Mouse (Mus musculus) heart, embryonic 12.5 days (tissue): ENCODE data around the gene Sdhaf4. TPM values are rescaled to one million over a fixed set of nuclear protein-coding genes. Genes with fewer than 3 reads are reported as not detected.
"Not testable (repeated sequence)": the region's sequence is repeated elsewhere in the genome, so short reads cannot be mapped to it uniquely, and the experiment has no call there.

Experiments
- ATAC-seq: fragments of 200-750 bp; cut with Nextera tagmentation; 2 replicates; pipeline ENCODE4 v1.8.0; 2017; ENCODE audit warnings: moderate TSS enrichment, moderate library complexity; ENCODE audit not compliant: insufficient number of reproducible peaks, low FRiP score
- H3K27ac ChIP-seq: fragments of 300-500 bp; sonication (generic); 2 replicates; pipeline ENCODE4 v1.5.1; 2016; ENCODE audit warnings: mild to moderate bottlenecking, moderate library complexity; ENCODE audit not compliant: poor library complexity, severe bottlenecking
- H3K27me3 ChIP-seq: fragments of 300-500 bp; sonication (generic); replicated peaks from 2 replicates; pipeline ENCODE4 v1.6.1; 2016; ENCODE audit warnings: mild to moderate bottlenecking, moderate library complexity
- H3K36me3 ChIP-seq: fragments of 300-500 bp; sonication (generic); 2 replicates; pipeline ENCODE4 v1.6.1; 2016; ENCODE audit warnings: mild to moderate bottlenecking, moderate library complexity
- H3K4me1 ChIP-seq: fragments of 300-500 bp; sonication (generic); replicated peaks from 2 replicates; pipeline ENCODE4 v1.6.1; 2016; ENCODE audit warnings: mild to moderate bottlenecking
- H3K4me2 ChIP-seq: fragments of 300-500 bp; sonication (generic); 2 replicates; pipeline ENCODE4 v1.6.1; 2016; ENCODE audit warnings: mild to moderate bottlenecking, moderate library complexity
- H3K4me3 ChIP-seq: fragments of 300-500 bp; sonication (generic); 2 replicates; pipeline ENCODE4 v1.5.1; 2016; ENCODE audit warnings: mild to moderate bottlenecking
- H3K9ac ChIP-seq: fragments of 300-500 bp; sonication (generic); 2 replicates; pipeline ENCODE4 v1.6.1; 2016; ENCODE audit warnings: mild to moderate bottlenecking, moderate library complexity
- H3K9me3 ChIP-seq: fragments of 300-500 bp; sonication (generic); replicated peaks from 2 replicates; pipeline ENCODE4 v1.6.1; 2016; ENCODE audit warnings: mild to moderate bottlenecking, moderate library complexity
- WGBS: fragments of 180-500 bp; shearing (Covaris S2); methylation state at CpG from one replicate; pipeline ENCODE4 v1.1.7; 2016; 5-methylcytosine and 5-hydroxymethylcytosine counted together
- polyA plus RNA-seq: library from polyadenylated mRNA; unstranded; fragments of >200 nt; fragmentation: Nextera tagmentation; extraction: Ambion mirVana; gene quantifications from 2 replicates; pipeline ENCODE4 v1.2.1, GENCODE M21; 2016

Sdhaf4 gene
- polyA plus RNA-seq, 1 experiment from 2014 or later = 82.6 TPM

DNA sequence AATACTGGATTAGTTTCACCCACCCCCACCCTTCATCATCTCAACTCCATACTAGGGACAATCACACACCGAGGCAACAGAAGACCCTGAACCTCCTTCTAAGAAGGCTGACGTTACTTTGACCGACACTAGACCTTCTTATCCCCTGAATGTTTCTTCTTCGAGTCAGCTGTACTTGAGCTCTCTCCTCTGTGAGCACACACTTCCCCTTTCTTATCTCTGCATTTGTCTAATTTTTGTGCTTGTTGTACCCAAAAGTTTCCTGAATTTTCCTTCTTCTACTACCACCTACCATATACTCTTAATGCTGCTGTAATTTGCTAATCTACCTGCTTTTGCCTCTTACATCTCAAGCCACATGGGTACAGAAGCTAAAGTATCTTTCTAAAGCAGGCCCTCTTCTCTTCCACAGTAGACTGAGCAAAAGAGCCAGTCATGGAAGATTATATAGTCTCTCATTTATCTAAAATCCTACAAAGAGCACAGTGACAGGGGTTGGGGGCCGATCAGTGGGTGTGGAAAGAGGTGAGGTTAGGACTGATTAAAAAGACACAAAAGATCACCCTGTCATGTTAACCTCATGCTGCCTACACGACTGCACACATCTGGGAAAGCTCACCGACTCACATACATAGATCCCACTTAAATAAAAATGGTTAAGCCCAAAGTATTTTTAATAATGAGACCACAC is 7.2 kb downstream of the Sdhaf4 start:
- WGBS = 78% methylated on average over 7 of the region's 7 CpGs
- H3K9me3 ChIP-seq = no peaks in the 10 kb centered on the region
- no peaks in the 10 kb centered on the region for H3K4me1 ChIP-seq
- peaks cover 69% of the 10 kb centered on the region for H3K36me3 ChIP-seq
- H3K4me2 ChIP-seq = no peak overlapping the region
- H3K27ac ChIP-seq = no peak overlapping the region
- no peaks in the 10 kb centered on the region for H3K27me3 ChIP-seq
- H3K4me3 ChIP-seq = no peak overlapping the region
- no peak overlapping the region for H3K9ac ChIP-seq
- ATAC-seq = no peak

DNA sequence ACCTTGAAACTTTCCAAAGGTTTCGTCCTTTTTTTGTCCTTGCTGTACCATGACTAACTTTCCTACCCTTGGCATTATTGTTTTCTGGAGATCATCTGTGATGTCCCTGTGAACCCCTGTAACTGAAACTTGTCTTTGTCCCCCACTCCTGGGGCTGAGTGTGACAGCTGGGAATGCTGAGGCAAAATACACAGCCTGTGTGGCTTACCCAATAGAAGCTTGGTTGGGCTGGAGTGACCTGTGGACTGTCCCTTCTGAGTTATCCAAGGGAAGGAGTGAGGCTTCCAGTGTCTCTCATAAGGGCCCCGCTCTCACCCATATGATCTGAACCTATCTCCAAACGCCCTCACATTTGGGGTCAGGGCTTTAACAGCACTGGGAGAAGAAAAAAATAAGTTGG is 8.0 kb downstream of the Sdhaf4 start:
- no peak for ATAC-seq
- Histone ChIP-seq H3K4me2 (no peak overlapping the region), H3K27me3 (no peaks in the 10 kb centered on the region), H3K4me3 (no peak overlapping the region), H3K9ac (no peak overlapping the region), H3K9me3 (no peaks in the 10 kb centered on the region), H3K4me1 (no peaks in the 10 kb centered on the region), H3K36me3 (peaks cover 66% of the 10 kb centered on the region), H3K27ac (no peak overlapping the region)
- 78% methylated on average over 3 of the region's 3 CpGs for WGBS

DNA sequence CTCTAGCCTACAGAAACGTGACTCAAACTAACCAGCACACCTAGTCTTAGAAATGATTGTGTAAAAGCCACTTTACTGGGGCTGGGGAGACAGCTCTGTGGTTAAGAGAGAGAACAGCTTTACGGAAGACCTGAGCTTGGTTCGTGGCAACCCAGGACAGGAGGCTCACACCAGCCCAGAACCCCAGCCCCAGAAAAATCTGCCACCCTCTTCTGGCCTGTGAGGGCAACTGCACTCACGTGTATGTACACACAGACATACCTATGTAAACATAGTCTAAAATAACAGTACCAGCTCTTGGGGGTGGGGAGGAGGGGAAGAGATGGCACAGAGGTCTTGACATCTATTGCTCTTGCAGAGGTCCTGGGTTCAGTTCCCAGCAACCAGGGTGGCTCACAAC is 10.0 kb downstream of the Sdhaf4 start:
- H3K4me1 ChIP-seq = no peaks in the 10 kb centered on the region
- H3K27me3 ChIP-seq = no peaks in the 10 kb centered on the region
- no peak for ATAC-seq
- H3K9ac ChIP-seq = no peak overlapping the region
- no peaks in the 10 kb centered on the region for H3K9me3 ChIP-seq
- no peak overlapping the region for H3K4me3 ChIP-seq
- 86% methylated on average over 4 of the region's 4 CpGs for WGBS
- H3K27ac ChIP-seq = no peak overlapping the region
- H3K4me2 ChIP-seq = no peak overlapping the region
- peaks cover 47% of the 10 kb centered on the region for H3K36me3 ChIP-seq

DNA sequence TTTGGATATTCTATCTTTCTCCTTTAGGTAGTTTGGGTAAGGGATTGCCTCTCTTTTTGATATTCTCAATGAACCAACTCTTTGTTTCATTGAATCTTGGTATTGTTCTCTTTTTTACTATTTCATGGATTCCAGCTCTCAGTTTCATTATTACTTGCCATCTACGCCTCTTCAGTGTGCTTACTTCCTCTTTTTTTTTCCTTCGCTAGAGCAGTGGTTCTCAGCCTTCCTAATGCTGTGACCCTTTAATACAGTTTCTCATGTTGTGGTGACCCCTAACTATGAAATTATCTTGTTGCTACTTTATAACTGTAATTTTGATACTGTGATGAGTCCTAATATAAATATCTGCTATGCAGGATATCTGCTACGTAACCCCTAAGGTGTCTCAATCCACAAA is 22.3 kb downstream of the Sdhaf4 start:
- Histone ChIP-seq H3K4me1 (no peaks in the 10 kb centered on the region), H3K27ac (no peak overlapping the region), H3K27me3 (no peaks in the 10 kb centered on the region), H3K4me2 (no peak overlapping the region), H3K9ac (no peak overlapping the region), H3K9me3 (no peaks in the 10 kb centered on the region; the same call in 1 of the 2 replicates), H3K36me3 (no peaks in the 10 kb centered on the region), H3K4me3 (no peak overlapping the region)
- no peak for ATAC-seq
- 78% methylated on average over 3 of the region's 3 CpGs for WGBS

DNA sequence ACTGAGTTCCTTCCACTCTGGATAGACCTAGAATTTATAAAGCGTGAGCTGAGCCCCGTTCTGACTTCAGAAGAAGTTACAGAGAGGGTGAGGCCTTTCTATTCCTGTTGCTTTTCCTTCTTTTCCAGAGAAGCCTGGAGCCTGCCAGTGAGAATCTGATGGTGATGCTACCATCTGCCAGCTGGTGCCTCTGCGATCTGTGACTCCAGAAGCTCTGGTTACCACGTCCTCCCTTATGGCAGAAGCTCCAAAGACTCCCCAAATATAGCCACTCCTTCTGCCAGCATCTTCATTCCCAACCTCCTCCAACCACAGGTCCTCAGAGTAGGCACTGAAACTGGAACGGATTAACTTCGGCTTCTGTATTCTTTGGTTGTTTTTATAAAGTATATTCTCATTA is 27.2 kb downstream of the Sdhaf4 start:
- WGBS = 73% methylated on average over 6 of the region's 6 CpGs
- no peaks in the 10 kb centered on the region for H3K36me3 ChIP-seq
- H3K4me1 ChIP-seq = no peaks in the 10 kb centered on the region
- no peak overlapping the region for H3K4me2 ChIP-seq
- H3K9ac ChIP-seq = no peak overlapping the region
- H3K4me3 ChIP-seq = no peak overlapping the region
- no peaks in the 10 kb centered on the region for H3K27me3 ChIP-seq
- H3K27ac ChIP-seq = no peak overlapping the region
- H3K9me3 ChIP-seq = no peaks in the 10 kb centered on the region
- ATAC-seq = no peak

DNA sequence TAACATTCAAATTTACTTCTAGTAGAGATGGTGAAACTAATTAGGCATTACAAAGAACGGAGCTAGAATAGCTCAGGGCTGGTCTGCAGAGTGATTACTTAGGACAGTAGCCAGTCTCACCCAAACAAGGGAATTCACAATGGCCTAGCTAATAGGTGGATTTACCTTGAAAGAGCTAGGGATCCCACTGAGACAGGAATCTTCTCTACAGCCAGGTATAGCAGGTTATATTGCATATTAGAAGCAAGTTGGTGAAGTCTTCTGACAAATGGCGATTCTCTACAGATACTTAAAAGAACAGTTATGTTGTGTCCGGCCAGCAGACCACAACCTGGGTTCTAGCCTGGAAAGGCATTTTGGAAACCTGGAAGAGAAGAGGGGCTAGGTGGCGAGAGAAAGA is 34.3 kb downstream of the Sdhaf4 start:
- not testable (repeated sequence) for H3K4me1 ChIP-seq, ATAC-seq, H3K36me3 ChIP-seq, H3K4me3 ChIP-seq, H3K27ac ChIP-seq, H3K9me3 ChIP-seq, H3K4me2 ChIP-seq, H3K9ac ChIP-seq, H3K27me3 ChIP-seq
- WGBS = 83% methylated on average over 4 of the region's 4 CpGs

DNA sequence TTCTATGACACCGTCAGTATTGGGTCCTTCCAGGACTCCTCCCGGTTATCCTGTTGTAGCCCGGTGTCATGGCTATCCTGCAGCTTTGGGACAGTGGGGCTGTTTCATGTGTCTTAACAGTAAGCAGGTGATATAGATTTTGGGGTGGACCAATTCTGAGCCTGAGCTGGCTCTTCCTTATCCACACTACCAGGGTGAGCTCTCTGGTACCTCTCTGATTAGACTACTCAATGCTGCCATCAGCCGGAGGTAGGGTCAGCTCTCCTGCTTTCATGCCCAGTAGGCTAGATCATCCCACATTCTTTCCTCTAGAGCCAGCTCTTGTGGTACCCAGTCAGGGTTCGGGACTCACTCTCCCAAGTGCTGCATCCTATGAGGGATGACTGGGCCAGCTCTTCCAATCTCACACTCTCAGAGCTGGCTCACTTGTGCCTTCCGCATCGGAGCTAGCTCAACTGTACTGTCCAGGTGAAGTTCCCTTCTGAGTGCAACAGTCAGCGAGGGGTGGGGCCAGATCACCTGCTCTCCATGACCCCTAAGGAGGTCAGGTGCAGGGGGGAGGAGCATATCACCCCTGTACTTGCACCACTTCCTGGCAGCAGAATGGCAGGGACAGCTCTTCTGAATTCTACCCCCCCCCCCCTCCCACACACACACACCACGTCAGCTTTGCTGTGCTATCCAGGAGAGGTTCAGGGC is 37.3 kb downstream of the Sdhaf4 start:
- no peak overlapping the region for H3K4me2 ChIP-seq
- no peak overlapping the region for H3K9ac ChIP-seq
- no peak for ATAC-seq
- H3K27me3 ChIP-seq = no peaks in the 10 kb centered on the region
- H3K4me1 ChIP-seq = peaks cover 11% of the 10 kb centered on the region
- no peak overlapping the region for H3K27ac ChIP-seq
- H3K4me3 ChIP-seq = no peak overlapping the region
- no peaks in the 10 kb centered on the region for H3K36me3 ChIP-seq
- WGBS = 77% methylated on average over 9 of the region's 9 CpGs
- H3K9me3 ChIP-seq = peaks cover 5% of the 10 kb centered on the region

DNA sequence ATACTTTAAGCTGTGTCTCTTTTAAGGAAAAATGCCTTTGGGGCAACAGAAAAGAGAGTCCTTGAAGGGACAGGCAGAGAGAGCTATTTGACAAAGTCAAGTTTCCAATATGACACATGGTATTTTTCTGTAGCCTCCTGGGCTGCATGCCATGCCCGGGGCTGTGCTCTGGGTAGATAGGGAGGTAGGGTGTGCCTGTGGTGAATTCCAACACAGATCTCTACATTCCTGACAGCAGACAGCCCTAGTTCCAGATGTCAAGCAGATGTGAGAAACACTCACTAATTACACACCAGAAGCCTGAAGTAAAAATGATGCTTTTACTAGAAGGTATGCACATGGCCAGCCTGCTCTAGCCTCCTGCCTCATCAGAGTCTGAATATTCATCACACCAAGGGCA is 39.2 kb downstream of the Sdhaf4 start:
- no peaks in the 10 kb centered on the region for H3K36me3 ChIP-seq
- peaks cover 5% of the 10 kb centered on the region for H3K9me3 ChIP-seq
- H3K27ac ChIP-seq = no peak overlapping the region
- H3K9ac ChIP-seq = no peak overlapping the region
- H3K4me1 ChIP-seq = peaks cover 11% of the 10 kb centered on the region
- no peak for ATAC-seq
- H3K4me3 ChIP-seq = no peak overlapping the region
- H3K4me2 ChIP-seq = no peak overlapping the region
- no peaks in the 10 kb centered on the region for H3K27me3 ChIP-seq
- WGBS = 8% methylated on average over 1 of the region's 1 CpGs

DNA sequence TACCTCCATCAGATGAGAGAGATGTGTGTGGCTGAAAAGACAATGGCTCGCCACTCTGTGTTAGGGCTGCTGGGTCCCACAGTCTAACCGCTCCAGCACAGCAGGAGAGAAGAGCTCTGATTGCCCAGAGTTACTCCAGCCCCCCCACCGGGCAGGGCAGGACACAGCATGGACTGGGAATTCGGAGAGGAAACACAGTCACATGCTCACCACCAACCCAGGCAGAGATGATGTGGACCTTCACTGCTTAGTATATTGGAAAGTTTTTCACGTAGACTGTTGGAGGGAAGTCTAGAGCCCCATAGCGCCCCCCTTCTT is 46.1 kb downstream of the Sdhaf4 start:
- Histone ChIP-seq H3K9me3 (no peaks in the 10 kb centered on the region), H3K9ac (no peak overlapping the region), H3K27ac (no peak overlapping the region), H3K4me1 (peaks cover under 1% of the 10 kb centered on the region), H3K36me3 (no peaks in the 10 kb centered on the region), H3K27me3 (no peaks in the 10 kb centered on the region), H3K4me3 (peak overlapping the region; percentile 30), H3K4me2 (peak overlapping the region; percentile 50)
- WGBS = 22% methylated on average over 6 of the region's 6 CpGs
- no peak for ATAC-seq

DNA sequence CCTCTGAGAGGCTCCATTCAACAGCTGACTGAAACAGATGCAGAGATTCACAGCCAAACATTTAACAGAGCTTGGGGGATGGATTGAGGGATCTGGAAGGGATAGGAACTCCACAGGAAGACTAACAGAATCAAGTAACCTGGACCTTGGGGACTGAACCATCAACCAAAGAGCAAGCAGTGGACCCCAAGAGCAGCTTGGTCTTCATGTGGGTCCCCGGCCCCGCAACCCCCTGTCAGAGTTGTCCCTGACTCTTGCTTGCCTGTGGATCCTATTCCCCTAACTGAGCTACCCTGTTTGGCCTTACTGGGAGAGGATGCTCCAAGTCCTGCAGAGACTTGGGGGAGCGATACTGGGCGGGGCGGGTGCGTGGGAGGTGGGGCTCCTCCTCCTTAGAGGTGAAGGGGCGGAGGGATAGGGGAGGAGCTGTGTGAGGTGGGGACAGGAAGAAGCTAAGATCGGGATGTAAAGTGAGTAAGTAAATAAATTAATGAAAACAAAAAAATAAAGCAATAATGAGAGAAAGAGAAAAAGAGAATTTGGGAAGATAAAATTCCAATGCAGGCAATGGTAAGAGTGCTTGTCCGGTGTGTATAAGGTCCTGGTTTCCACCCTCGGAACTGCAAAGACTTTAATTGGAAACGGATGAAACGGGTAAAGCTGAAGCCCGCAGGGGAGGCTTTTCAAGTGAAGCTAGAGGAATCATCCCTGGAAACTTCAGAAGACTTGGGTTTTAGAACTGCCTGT is 46.6 kb downstream of the Sdhaf4 start:
- Histone ChIP-seq H3K27me3 (no peaks in the 10 kb centered on the region), H3K4me2 (peak overlapping the region; percentile 50), H3K9me3 (no peaks in the 10 kb centered on the region), H3K4me1 (no peaks in the 10 kb centered on the region), H3K4me3 (peak overlapping the region; percentile 30), H3K27ac (no peak overlapping the region), H3K9ac (no peak overlapping the region), H3K36me3 (no peaks in the 10 kb centered on the region)
- WGBS = 15% methylated on average over 13 of the region's 13 CpGs
- no peak for ATAC-seq

DNA sequence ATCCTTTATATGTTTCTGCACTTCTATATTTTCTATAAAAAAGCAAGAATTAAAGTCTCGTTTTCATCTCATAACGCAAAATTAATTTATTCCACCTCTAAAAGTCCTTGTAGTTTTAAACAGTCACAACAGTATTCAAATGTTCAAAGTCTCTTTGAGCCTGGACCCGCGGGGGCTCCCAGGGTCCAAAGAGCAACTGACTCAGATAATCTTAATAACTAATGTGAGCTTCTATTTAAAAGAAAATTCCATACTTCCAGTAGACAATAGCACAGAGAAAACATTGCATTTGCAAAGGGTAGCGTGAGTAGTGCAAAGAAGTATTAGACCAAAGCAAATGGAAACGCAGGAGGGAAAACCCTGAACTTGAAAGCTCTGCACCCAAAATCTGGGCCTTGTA is 47.4 kb downstream of the Sdhaf4 start:
- 86% methylated on average over 6 of the region's 6 CpGs for WGBS
- no peak overlapping the region for H3K4me2 ChIP-seq
- no peaks in the 10 kb centered on the region for H3K27me3 ChIP-seq
- H3K9me3 ChIP-seq = no peaks in the 10 kb centered on the region
- no peak overlapping the region for H3K9ac ChIP-seq
- no peaks in the 10 kb centered on the region for H3K36me3 ChIP-seq
- ATAC-seq = no peak
- no peak overlapping the region for H3K27ac ChIP-seq
- no peak overlapping the region for H3K4me3 ChIP-seq
- no peaks in the 10 kb centered on the region for H3K4me1 ChIP-seq
